In the genomic region with DNA sequence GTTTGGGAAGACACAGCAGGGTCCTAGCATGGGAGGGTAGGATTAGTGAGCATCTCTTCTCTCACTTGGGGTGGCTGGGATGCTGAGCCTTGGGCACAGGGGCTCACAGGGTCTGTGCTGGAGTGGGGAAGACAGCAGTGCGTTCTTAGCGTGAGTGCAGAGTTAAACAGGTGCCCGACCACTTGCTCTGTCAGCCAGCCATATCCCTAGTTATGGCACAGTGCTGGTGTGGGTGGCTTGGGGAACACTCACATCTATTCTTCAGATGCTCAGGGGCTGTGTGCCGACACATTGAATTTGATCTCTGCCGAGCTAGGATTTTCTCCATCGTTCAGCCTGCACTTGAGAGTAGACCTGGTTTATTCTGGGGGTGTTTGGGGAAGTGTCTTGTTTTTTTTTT, we compare ENCODE assay signal across 23 mouse cellular contexts.
DNase-seq lines count a peak whose midpoint lies in the region; ATAC-seq and TF ChIP-seq lines count a peak whose summit lies in the region.
"Had no signal": no experiment of that assay in that cellular context is flagged by ENCODE, and none has a peak within 500 bp of the region (broad histone marks: within the 10 kb centered on the region; RNA-seq: fewer than 3 reads in every experiment).

No protein-coding gene starts in this region.

- H3K27ac ChIP-seq in forebrain, postnatal 0 days (ENCODE audit: low read depth, low read length): no peak overlapping the region
- H3K27ac ChIP-seq in forebrain, embryonic 12.5 days: no peak overlapping the region
- peak overlapping the region; percentile 61 for H3K27ac ChIP-seq in heart, embryonic 13.5 days (replicated peaks)
- H3K27ac ChIP-seq in layer of hippocampus, adult 2 months: peak overlapping the region; percentile 53; the same call in 1 of the 2 replicates
- H3K27ac ChIP-seq in limb, embryonic 14.5 days (replicated peaks; ENCODE audit: low read depth, low read length): no peak overlapping the region
- H3K27ac ChIP-seq: forebrain, embryonic 15.5 days; hindbrain, embryonic 15.5 days; lung, embryonic 15.5 days; stomach, embryonic 15.5 days had no signal

- no peak overlapping the region for H3K9ac ChIP-seq in forebrain, postnatal 0 days
- H3K9ac ChIP-seq in forebrain, embryonic 12.5 days: no peak overlapping the region
- H3K9ac ChIP-seq in heart, embryonic 13.5 days: no peak overlapping the region
- no peak overlapping the region for H3K9ac ChIP-seq in limb, embryonic 14.5 days (ENCODE audit: low read depth, low read length, severe bottlenecking)
- H3K9ac ChIP-seq: forebrain, embryonic 15.5 days; hindbrain, embryonic 15.5 days; lung, embryonic 15.5 days; stomach, embryonic 15.5 days had no signal

- TF ChIP-seq CTCF in forebrain, postnatal 0 days (IDR thresholded peaks at IDR 0.05; ENCODE audit: low read depth): no peak
- TF ChIP-seq CTCF in layer of hippocampus, adult 2 months (conservative IDR thresholded peaks at IDR 0.05): no peak

- no peak overlapping the region for H3K4me3 ChIP-seq in forebrain, postnatal 0 days (ENCODE audit: low read depth, low read length)
- no peak overlapping the region for H3K4me3 ChIP-seq in forebrain, embryonic 12.5 days (replicated peaks)
- H3K4me3 ChIP-seq in heart, embryonic 13.5 days: no peak overlapping the region
- no peak overlapping the region for H3K4me3 ChIP-seq in layer of hippocampus, adult 2 months
- no peak overlapping the region for H3K4me3 ChIP-seq in limb, embryonic 14.5 days (replicated peaks; ENCODE audit: low read length)
- H3K4me3 ChIP-seq: forebrain, embryonic 15.5 days; hindbrain, embryonic 15.5 days; lung, embryonic 15.5 days; stomach, embryonic 15.5 days had no signal

- H3K4me1 ChIP-seq in forebrain, postnatal 0 days (ENCODE audit: insufficient read depth): no peaks in the 10 kb centered on the region
- H3K4me1 ChIP-seq in forebrain, embryonic 12.5 days: peaks cover 27% of the 10 kb centered on the region
- H3K4me1 ChIP-seq in heart, embryonic 13.5 days: peaks cover 86% of the 10 kb centered on the region
- peaks cover 44% of the 10 kb centered on the region for H3K4me1 ChIP-seq in limb, embryonic 14.5 days (ENCODE audit: control insufficient read depth, insufficient read depth, low read length)

- no peak for TF ChIP-seq POLR2A in limb, embryonic 14.5 days (IDR thresholded peaks at IDR 0.05; ENCODE audit: borderline replicate concordance, extremely low read depth, insufficient read depth, insufficient read length)

- no peak overlapping the region for H3K4me2 ChIP-seq in forebrain, postnatal 0 days (ENCODE audit: low read depth)
- H3K4me2 ChIP-seq in forebrain, embryonic 12.5 days: no peak overlapping the region
- H3K4me2 ChIP-seq in heart, embryonic 13.5 days: no peak overlapping the region
- H3K4me2 ChIP-seq in limb, embryonic 14.5 days (replicated peaks; ENCODE audit: low read depth, low read length, severe bottlenecking): no peak overlapping the region
- H3K4me2 ChIP-seq: forebrain, embryonic 15.5 days; hindbrain, embryonic 15.5 days; liver, embryonic 11.5 days; lung, embryonic 15.5 days; midbrain, embryonic 11.5 days; stomach, embryonic 15.5 days had no signal

- DNase-seq in forebrain, postnatal 0 days: no peak
- DNase-seq in heart, postnatal 36 days: no peak
- DNase-seq in layer of hippocampus, adult 2 months (ENCODE audit: low spot score in 2 of 2): peak; percentile 29 to 38
- no peak for DNase-seq in layer of hippocampus, postnatal 10 days (ENCODE audit: low spot score in 2 of 2)
- no peak for DNase-seq in limb, embryonic 14.5 days (ENCODE audit: low spot score)
- no peak for DNase-seq in retina, postnatal 1 day
- DNase-seq: adrenal gland, adult 8-10 months; cerebellum, adult 8-10 months; cerebellum, postnatal 25 days; kidney, adult 11 months; kidney, postnatal 36 days; right cerebral cortex, postnatal 25 days; thymus, postnatal 14 days had no signal

- H3K27me3 ChIP-seq in forebrain, postnatal 0 days (ENCODE audit: insufficient read depth, low read length): no peaks in the 10 kb centered on the region
- no peaks in the 10 kb centered on the region for H3K27me3 ChIP-seq in forebrain, embryonic 12.5 days
- no peaks in the 10 kb centered on the region for H3K27me3 ChIP-seq in heart, embryonic 13.5 days (replicated peaks)
- no peaks in the 10 kb centered on the region for H3K27me3 ChIP-seq in limb, embryonic 14.5 days (ENCODE audit: control insufficient read depth, insufficient read depth, low read length)
- H3K27me3 ChIP-seq: forebrain, embryonic 15.5 days; hindbrain, embryonic 15.5 days; lung, embryonic 15.5 days; stomach, embryonic 15.5 days had no signal

- H3K9me3 ChIP-seq in forebrain, postnatal 0 days (ENCODE audit: low read length): no peaks in the 10 kb centered on the region
- H3K9me3 ChIP-seq in forebrain, embryonic 12.5 days: no peaks in the 10 kb centered on the region
- H3K9me3 ChIP-seq in heart, embryonic 13.5 days: no peaks in the 10 kb centered on the region
- no peaks in the 10 kb centered on the region for H3K9me3 ChIP-seq in limb, embryonic 14.5 days (ENCODE audit: control insufficient read depth, low read length)
- H3K9me3 ChIP-seq: forebrain, embryonic 15.5 days; hindbrain, embryonic 15.5 days; lung, embryonic 15.5 days; stomach, embryonic 15.5 days had no signal

- 77% methylated on average over 6 of the region's 6 CpGs for WGBS in forebrain, postnatal 0 days
- WGBS in forebrain, embryonic 12.5 days: 89% methylated on average over 6 of the region's 6 CpGs
- 67% methylated on average over 6 of the region's 6 CpGs for WGBS in heart, embryonic 13.5 days
- 73% methylated on average over 6 of the region's 6 CpGs for WGBS in limb, embryonic 14.5 days

- intact Hi-C loops in heart, postnatal 36 days (cut with DNase I): loop anchor here (5.0 kb wide), 1 partner anchor 74 kb away; no protein-coding TSS in a partner anchor

- no peaks in the 10 kb centered on the region for H3K36me3 ChIP-seq in forebrain, postnatal 0 days (ENCODE audit: insufficient read depth)
- H3K36me3 ChIP-seq in forebrain, embryonic 12.5 days (replicated peaks): no peaks in the 10 kb centered on the region
- no peaks in the 10 kb centered on the region for H3K36me3 ChIP-seq in heart, embryonic 13.5 days
- no peaks in the 10 kb centered on the region for H3K36me3 ChIP-seq in limb, embryonic 14.5 days (ENCODE audit: control insufficient read depth, insufficient read depth, low read length)
- H3K36me3 ChIP-seq: forebrain, embryonic 15.5 days; G1E; hindbrain, embryonic 15.5 days; lung, embryonic 15.5 days; stomach, embryonic 15.5 days had no signal

- ATAC-seq in forebrain, postnatal 0 days: peak; percentile 25; the same call in 1 of the 2 replicates
- ATAC-seq in forebrain, embryonic 12.5 days (ENCODE audit: low FRiP score): no peak
- ATAC-seq in heart, embryonic 13.5 days (ENCODE audit: extremely low read depth, insufficient number of reproducible peaks, low FRiP score, low TSS enrichment): no peak
- ATAC-seq in limb, embryonic 14.5 days (ENCODE audit: low FRiP score, low read depth): 0 out of 2 replicates have a peak, but pooled peaks have one; percentile 13
- ATAC-seq: inflammation-experienced regulatory T-cells, adult 6 months had no signal

Comparison
In these comparisons a context has a peak if more than half of its experiments do, and no peak if none do; other contexts are left out.
1. ATAC-seq: peak in forebrain, postnatal 0 days (single experiment) and limb, embryonic 14.5 days (single experiment); none in forebrain, embryonic 12.5 days (single experiment) and heart, embryonic 13.5 days (single experiment).
2. DNase-seq: peak in layer of hippocampus, adult 2 months (2 of 2); none in forebrain, postnatal 0 days (single experiment), heart, postnatal 36 days (0 of 2), layer of hippocampus, postnatal 10 days (0 of 2), limb, embryonic 14.5 days (single experiment) and retina, postnatal 1 day (single experiment).
3. H3K27ac ChIP-seq: peak in heart, embryonic 13.5 days (single experiment) and layer of hippocampus, adult 2 months (single experiment); none in forebrain, postnatal 0 days (single experiment), forebrain, embryonic 12.5 days (single experiment) and limb, embryonic 14.5 days (single experiment).